Mouse (Mus musculus): ENCODE measurements around the gene Cux1. TPM values are rescaled to one million over a fixed set of nuclear protein-coding genes. Genes with fewer than 3 reads are reported as not detected.

Cux1 gene
- polyA plus RNA-seq, 1 experiment from 2014 or later = 117 TPM

GRCm38 (mm10) chr5:136456395-136456794, 110.9 kb downstream of the Cux1 start:
- no peak overlapping the region for H3K4me2 ChIP-seq (ENCODE audit: low read depth, low read length)
- WGBS = 64% methylated on average over 4 of the region's 4 CpGs
- no peak overlapping the region for H3K27ac ChIP-seq (ENCODE audit: low read length)
- peak; percentile 42; the same call in 1 of the 2 replicates for ATAC-seq (ENCODE audit: low read depth)
- no peak overlapping the region for H3K9ac ChIP-seq (ENCODE audit: low read length)
- no peak overlapping the region for H3K4me3 ChIP-seq (ENCODE audit: low read length)
- no peaks in the 10 kb centered on the region for H3K27me3 ChIP-seq (ENCODE audit: control insufficient read depth, insufficient read depth, low read depth, low read length)
- H3K4me1 ChIP-seq (replicated peaks; ENCODE audit: control insufficient read depth, insufficient read depth, low read length) = peaks cover 13% of the 10 kb centered on the region
- H3K36me3 ChIP-seq (ENCODE audit: control insufficient read depth, insufficient read depth, low read length) = no peaks in the 10 kb centered on the region
- no peaks in the 10 kb centered on the region for H3K9me3 ChIP-seq (ENCODE audit: control insufficient read depth, low read length)

- Histone ChIP-seq H3K4me3 (ENCODE audit: low read length) (no peak overlapping the region), H3K27me3 (ENCODE audit: control insufficient read depth, insufficient read depth, low read depth, low read length) (no peaks in the 10 kb centered on the region), H3K4me2 (ENCODE audit: low read depth, low read length) (no peak overlapping the region), H3K9me3 (ENCODE audit: control insufficient read depth, low read length) (no peaks in the 10 kb centered on the region), H3K36me3 (ENCODE audit: control insufficient read depth, insufficient read depth, low read length) (no peaks in the 10 kb centered on the region), H3K9ac (ENCODE audit: low read length) (no peak overlapping the region), H3K4me1 (replicated peaks; ENCODE audit: control insufficient read depth, insufficient read depth, low read length) (no peaks in the 10 kb centered on the region; the same call in 1 of the 2 replicates), H3K27ac (ENCODE audit: low read length) (no peak overlapping the region)
- no peak for ATAC-seq (ENCODE audit: low read depth)
- WGBS = 80% methylated on average over 3 of the region's 3 CpGs
Measured at GRCm38 (mm10) chr5:136452681-136453080, 114.6 kb downstream of the Cux1 start.

- Histone ChIP-seq H3K4me3 (ENCODE audit: low read length) (no peak overlapping the region), H3K9me3 (ENCODE audit: control insufficient read depth, low read length) (no peaks in the 10 kb centered on the region), H3K4me1 (replicated peaks; ENCODE audit: control insufficient read depth, insufficient read depth, low read length) (peaks cover 10% of the 10 kb centered on the region), H3K9ac (ENCODE audit: low read length) (no peak overlapping the region), H3K4me2 (ENCODE audit: low read depth, low read length) (no peak overlapping the region), H3K27ac (ENCODE audit: low read length) (no peak overlapping the region), H3K36me3 (ENCODE audit: control insufficient read depth, insufficient read depth, low read length) (no peaks in the 10 kb centered on the region), H3K27me3 (ENCODE audit: control insufficient read depth, insufficient read depth, low read depth, low read length) (no peaks in the 10 kb centered on the region)
- no peak for ATAC-seq (ENCODE audit: low read depth)
Measured at GRCm38 (mm10) chr5:136449801-136450200, 117.5 kb downstream of the Cux1 start.

- Histone ChIP-seq H3K4me3 (ENCODE audit: low read length) (no peak overlapping the region), H3K4me2 (ENCODE audit: low read depth, low read length) (no peak overlapping the region), H3K27ac (ENCODE audit: low read length) (peak overlapping the region; percentile 53), H3K9ac (ENCODE audit: low read length) (no peak overlapping the region), H3K27me3 (ENCODE audit: control insufficient read depth, insufficient read depth, low read depth, low read length) (no peaks in the 10 kb centered on the region), H3K4me1 (replicated peaks; ENCODE audit: control insufficient read depth, insufficient read depth, low read length) (peaks cover 27% of the 10 kb centered on the region), H3K9me3 (ENCODE audit: control insufficient read depth, low read length) (no peaks in the 10 kb centered on the region), H3K36me3 (ENCODE audit: control insufficient read depth, insufficient read depth, low read length) (no peaks in the 10 kb centered on the region)
- peak; percentile 90 for ATAC-seq (ENCODE audit: low read depth)
- 38% methylated on average over 5 of the region's 5 CpGs for WGBS
Measured at GRCm38 (mm10) chr5:136445967-136446366, 121.3 kb downstream of the Cux1 start.

GRCm38 (mm10) chr5:136442238-136443187, 124.8 kb downstream of the Cux1 start:
- WGBS = 36% methylated on average over 11 of the region's 11 CpGs
- Histone ChIP-seq H3K36me3 (ENCODE audit: control insufficient read depth, insufficient read depth, low read length) (no peaks in the 10 kb centered on the region), H3K4me2 (ENCODE audit: low read depth, low read length) (no peak overlapping the region), H3K4me3 (ENCODE audit: low read length) (no peak overlapping the region), H3K4me1 (replicated peaks; ENCODE audit: control insufficient read depth, insufficient read depth, low read length) (peaks cover 27% of the 10 kb centered on the region), H3K9ac (ENCODE audit: low read length) (no peak overlapping the region), H3K9me3 (ENCODE audit: control insufficient read depth, low read length) (no peaks in the 10 kb centered on the region), H3K27me3 (ENCODE audit: control insufficient read depth, insufficient read depth, low read depth, low read length) (no peaks in the 10 kb centered on the region), H3K27ac (ENCODE audit: low read length) (0 out of 2 replicates have a peak overlapping the region, but pooled peaks have one; percentile 18)
- peak; percentile 47 for ATAC-seq (ENCODE audit: low read depth)

- H3K27ac ChIP-seq (ENCODE audit: low read length) = no peak overlapping the region
Measured at GRCm38 (mm10) chr5:136429647-136430046, 137.6 kb downstream of the Cux1 start.

GRCm38 (mm10) chr5:136428498-136429060, 138.7 kb downstream of the Cux1 start:
- peaks cover 35% of the 10 kb centered on the region for H3K4me1 ChIP-seq (replicated peaks; ENCODE audit: control insufficient read depth, insufficient read depth, low read length)
- no peaks in the 10 kb centered on the region for H3K36me3 ChIP-seq (ENCODE audit: control insufficient read depth, insufficient read depth, low read length)
- WGBS = 29% methylated on average over 6 of the region's 6 CpGs
- H3K27me3 ChIP-seq (ENCODE audit: control insufficient read depth, insufficient read depth, low read depth, low read length) = no peaks in the 10 kb centered on the region
- no peak overlapping the region; the same call in 1 of the 2 replicates for H3K4me2 ChIP-seq (ENCODE audit: low read depth, low read length)
- H3K9me3 ChIP-seq (ENCODE audit: control insufficient read depth, low read length) = no peaks in the 10 kb centered on the region
- peak overlapping the region; percentile 31; the same call in 1 of the 2 replicates for H3K9ac ChIP-seq (ENCODE audit: low read length)
- H3K27ac ChIP-seq (ENCODE audit: low read length) = peak overlapping the region; percentile 75
- H3K4me3 ChIP-seq (ENCODE audit: low read length) = no peak overlapping the region
- peak; percentile 65 for ATAC-seq (ENCODE audit: low read depth)

More at GRCm38 (mm10) chr5:136429647-136430046, 137.6 kb downstream of the Cux1 start:
- ATAC-seq (ENCODE audit: low read depth) = no peak
- H3K27me3 ChIP-seq (ENCODE audit: control insufficient read depth, insufficient read depth, low read depth, low read length) = no peaks in the 10 kb centered on the region
- no peaks in the 10 kb centered on the region for H3K9me3 ChIP-seq (ENCODE audit: control insufficient read depth, low read length)
- no peak overlapping the region for H3K4me3 ChIP-seq (ENCODE audit: low read length)
- WGBS = 61% methylated on average over 4 of the region's 4 CpGs
- peaks cover 35% of the 10 kb centered on the region for H3K4me1 ChIP-seq (replicated peaks; ENCODE audit: control insufficient read depth, insufficient read depth, low read length)
- H3K36me3 ChIP-seq (ENCODE audit: control insufficient read depth, insufficient read depth, low read length) = no peaks in the 10 kb centered on the region
- H3K4me2 ChIP-seq (ENCODE audit: low read depth, low read length) = no peak overlapping the region
- no peak overlapping the region for H3K9ac ChIP-seq (ENCODE audit: low read length)

- Histone ChIP-seq H3K9ac (ENCODE audit: low read length) (peak overlapping the region; percentile 31), H3K4me2 (ENCODE audit: low read depth, low read length) (peak overlapping the region; percentile 6; the same call in 1 of the 2 replicates)
Measured at GRCm38 (mm10) chr5:136427772-136428497, 139.4 kb downstream of the Cux1 start.

More at GRCm38 (mm10) chr5:136427772-136428497, 139.4 kb downstream of the Cux1 start:
- ATAC-seq (ENCODE audit: low read depth) = peak; percentile 42
- no peaks in the 10 kb centered on the region for H3K9me3 ChIP-seq (ENCODE audit: control insufficient read depth, low read length)
- peak overlapping the region; percentile 75 for H3K27ac ChIP-seq (ENCODE audit: low read length)
- H3K4me1 ChIP-seq (replicated peaks; ENCODE audit: control insufficient read depth, insufficient read depth, low read length) = peaks cover 35% of the 10 kb centered on the region
- no peak overlapping the region for H3K4me3 ChIP-seq (ENCODE audit: low read length)
- no peaks in the 10 kb centered on the region for H3K27me3 ChIP-seq (ENCODE audit: control insufficient read depth, insufficient read depth, low read depth, low read length)
- WGBS = 26% methylated on average over 13 of the region's 13 CpGs
- no peaks in the 10 kb centered on the region for H3K36me3 ChIP-seq (ENCODE audit: control insufficient read depth, insufficient read depth, low read length)

Measured in lung, embryonic 16.5 days (tissue).